Mouse (Mus musculus): ENCODE data around the gene Plscr1. TPM values are rescaled to one million over a fixed set of nuclear protein-coding genes. Genes with fewer than 3 reads are reported as not detected.

Plscr1 gene
- polyA plus RNA-seq, 1 experiment from 2014 or later, result 7.9 TPM

- Histone ChIP-seq H3K27ac (ENCODE audit: low read length) (no peak overlapping the region), H3K9me3 (replicated peaks; ENCODE audit: control insufficient read depth, low read length, poor library complexity, severe bottlenecking) (no peaks in the 10 kb centered on the region), H3K9ac (ENCODE audit: low read depth, low read length) (no peak overlapping the region), H3K4me2 (ENCODE audit: low read length) (no peak overlapping the region), H3K4me1 (ENCODE audit: control insufficient read depth, insufficient read depth, low read length) (peaks cover 2% of the 10 kb centered on the region; the same call in 1 of the 2 replicates), H3K27me3 (ENCODE audit: control insufficient read depth, insufficient read depth, low read depth, low read length) (no peaks in the 10 kb centered on the region), H3K36me3 (ENCODE audit: control insufficient read depth, insufficient read depth, low read length) (no peaks in the 10 kb centered on the region), H3K4me3 (ENCODE audit: low read depth, low read length) (no peak overlapping the region)
- no peak for ATAC-seq
- whole genome bisulfite sequencing, result 86% methylated on average over 3 of the region's 3 CpGs
Observed at GRCm38 (mm10) chr9:92220151-92220550, 29.4 kb upstream of the Plscr1 start.

GRCm38 (mm10) chr9:92221480-92221879 is 28.1 kb upstream of the Plscr1 start:
- Histone ChIP-seq H3K27ac (ENCODE audit: low read length) (no peak overlapping the region), H3K27me3 (ENCODE audit: control insufficient read depth, insufficient read depth, low read depth, low read length) (no peaks in the 10 kb centered on the region), H3K9me3 (replicated peaks; ENCODE audit: control insufficient read depth, low read length, poor library complexity, severe bottlenecking) (no peaks in the 10 kb centered on the region), H3K4me3 (ENCODE audit: low read depth, low read length) (no peak overlapping the region), H3K4me1 (ENCODE audit: control insufficient read depth, insufficient read depth, low read length) (peaks cover 2% of the 10 kb centered on the region; the same call in 1 of the 2 replicates), H3K36me3 (ENCODE audit: control insufficient read depth, insufficient read depth, low read length) (no peaks in the 10 kb centered on the region), H3K9ac (ENCODE audit: low read depth, low read length) (no peak overlapping the region), H3K4me2 (ENCODE audit: low read length) (no peak overlapping the region)
- ATAC-seq, result no peak

- H3K4me1 ChIP-seq (ENCODE audit: control insufficient read depth, insufficient read depth, low read length), result no peaks in the 10 kb centered on the region
- no peak for ATAC-seq
- 97% methylated on average over 1 of the region's 1 CpGs for WGBS
- no peak overlapping the region for H3K4me3 ChIP-seq (ENCODE audit: low read depth, low read length)
- H3K36me3 ChIP-seq (ENCODE audit: control insufficient read depth, insufficient read depth, low read length), result no peaks in the 10 kb centered on the region
- H3K27me3 ChIP-seq (ENCODE audit: control insufficient read depth, insufficient read depth, low read depth, low read length), result no peaks in the 10 kb centered on the region
- no peak overlapping the region for H3K9ac ChIP-seq (ENCODE audit: low read depth, low read length)
- no peak overlapping the region for H3K27ac ChIP-seq (ENCODE audit: low read length)
- no peak overlapping the region for H3K4me2 ChIP-seq (ENCODE audit: low read length)
- H3K9me3 ChIP-seq (replicated peaks; ENCODE audit: control insufficient read depth, low read length, poor library complexity, severe bottlenecking), result no peaks in the 10 kb centered on the region
Observed at GRCm38 (mm10) chr9:92224598-92225231, 24.8 kb upstream of the Plscr1 start.

GRCm38 (mm10) chr9:92226127-92226655 is 23.4 kb upstream of the Plscr1 start:
- H3K9me3 ChIP-seq (replicated peaks; ENCODE audit: control insufficient read depth, low read length, poor library complexity, severe bottlenecking), result no peaks in the 10 kb centered on the region
- no peak overlapping the region for H3K4me2 ChIP-seq (ENCODE audit: low read length)
- H3K27ac ChIP-seq (ENCODE audit: low read length), result no peak overlapping the region
- ATAC-seq, result no peak
- 90% methylated on average over 3 of the region's 3 CpGs for WGBS
- no peak overlapping the region for H3K4me3 ChIP-seq (ENCODE audit: low read depth, low read length)
- no peaks in the 10 kb centered on the region for H3K27me3 ChIP-seq (ENCODE audit: control insufficient read depth, insufficient read depth, low read depth, low read length)
- no peaks in the 10 kb centered on the region for H3K36me3 ChIP-seq (ENCODE audit: control insufficient read depth, insufficient read depth, low read length)
- no peak overlapping the region for H3K9ac ChIP-seq (ENCODE audit: low read depth, low read length)
- H3K4me1 ChIP-seq (ENCODE audit: control insufficient read depth, insufficient read depth, low read length), result no peaks in the 10 kb centered on the region

- WGBS, result 89% methylated on average over 3 of the region's 3 CpGs
- Histone ChIP-seq H3K27me3 (ENCODE audit: control insufficient read depth, insufficient read depth, low read depth, low read length) (no peaks in the 10 kb centered on the region), H3K4me1 (ENCODE audit: control insufficient read depth, insufficient read depth, low read length) (no peaks in the 10 kb centered on the region), H3K4me3 (ENCODE audit: low read depth, low read length) (no peak overlapping the region), H3K4me2 (ENCODE audit: low read length) (no peak overlapping the region), H3K36me3 (ENCODE audit: control insufficient read depth, insufficient read depth, low read length) (no peaks in the 10 kb centered on the region), H3K9me3 (replicated peaks; ENCODE audit: control insufficient read depth, low read length, poor library complexity, severe bottlenecking) (no peaks in the 10 kb centered on the region), H3K9ac (ENCODE audit: low read depth, low read length) (no peak overlapping the region), H3K27ac (ENCODE audit: low read length) (no peak overlapping the region)
- no peak for ATAC-seq
Observed at GRCm38 (mm10) chr9:92226795-92227194, 22.8 kb upstream of the Plscr1 start.

GRCm38 (mm10) chr9:92228867-92229832 is 20.4 kb upstream of the Plscr1 start:
- no peak overlapping the region for H3K9ac ChIP-seq (ENCODE audit: low read depth, low read length)
- H3K27ac ChIP-seq (ENCODE audit: low read length), result no peak overlapping the region
- no peaks in the 10 kb centered on the region for H3K9me3 ChIP-seq (replicated peaks; ENCODE audit: control insufficient read depth, low read length, poor library complexity, severe bottlenecking)
- H3K4me2 ChIP-seq (ENCODE audit: low read length), result no peak overlapping the region
- no peak overlapping the region for H3K4me3 ChIP-seq (ENCODE audit: low read depth, low read length)
- no peaks in the 10 kb centered on the region for H3K4me1 ChIP-seq (ENCODE audit: control insufficient read depth, insufficient read depth, low read length)
- no peak for ATAC-seq
- H3K27me3 ChIP-seq (ENCODE audit: control insufficient read depth, insufficient read depth, low read depth, low read length), result no peaks in the 10 kb centered on the region
- 92% methylated on average over 16 of the region's 16 CpGs for WGBS
- no peaks in the 10 kb centered on the region for H3K36me3 ChIP-seq (ENCODE audit: control insufficient read depth, insufficient read depth, low read length)

- WGBS, result 86% methylated on average over 2 of the region's 2 CpGs
- Histone ChIP-seq H3K27ac (ENCODE audit: low read length) (no peak overlapping the region), H3K9ac (ENCODE audit: low read depth, low read length) (no peak overlapping the region), H3K27me3 (ENCODE audit: control insufficient read depth, insufficient read depth, low read depth, low read length) (no peaks in the 10 kb centered on the region), H3K4me2 (ENCODE audit: low read length) (no peak overlapping the region), H3K4me1 (ENCODE audit: control insufficient read depth, insufficient read depth, low read length) (no peaks in the 10 kb centered on the region), H3K4me3 (ENCODE audit: low read depth, low read length) (no peak overlapping the region), H3K9me3 (replicated peaks; ENCODE audit: control insufficient read depth, low read length, poor library complexity, severe bottlenecking) (no peaks in the 10 kb centered on the region), H3K36me3 (ENCODE audit: control insufficient read depth, insufficient read depth, low read length) (no peaks in the 10 kb centered on the region)
- ATAC-seq, result no peak
Observed at GRCm38 (mm10) chr9:92229833-92230205, 19.7 kb upstream of the Plscr1 start.

GRCm38 (mm10) chr9:92234901-92235458 is 14.6 kb upstream of the Plscr1 start:
- Histone ChIP-seq H3K9me3 (replicated peaks; ENCODE audit: control insufficient read depth, low read length, poor library complexity, severe bottlenecking) (no peaks in the 10 kb centered on the region), H3K9ac (ENCODE audit: low read depth, low read length) (no peak overlapping the region), H3K4me2 (ENCODE audit: low read length) (no peak overlapping the region), H3K4me1 (ENCODE audit: control insufficient read depth, insufficient read depth, low read length) (no peaks in the 10 kb centered on the region), H3K4me3 (ENCODE audit: low read depth, low read length) (no peak overlapping the region), H3K36me3 (ENCODE audit: control insufficient read depth, insufficient read depth, low read length) (no peaks in the 10 kb centered on the region), H3K27ac (ENCODE audit: low read length) (no peak overlapping the region), H3K27me3 (ENCODE audit: control insufficient read depth, insufficient read depth, low read depth, low read length) (no peaks in the 10 kb centered on the region)
- no peak for ATAC-seq
- 90% methylated on average over 11 of the region's 11 CpGs for WGBS
